Mouse (Mus musculus): ENCODE results near the gene Cdkal1.

GRCm38 (mm10) chr13:29753254-29753653 is 102.2 kb downstream of the Cdkal1 start:
- TF ChIP-seq CTCF (IDR thresholded peaks at IDR 0.05; ENCODE audit: extremely low read depth, insufficient read length, insufficient replicate concordance, low read depth, low read length) (no peak), POLR2A (IDR thresholded peaks at IDR 0.05; ENCODE audit: low read depth, low read length) (no peak)

Measured in small intestine, adult 2 months (tissue).